Comparison of ENCODE assay signal across 9 mouse cellular contexts in the genomic region with DNA sequence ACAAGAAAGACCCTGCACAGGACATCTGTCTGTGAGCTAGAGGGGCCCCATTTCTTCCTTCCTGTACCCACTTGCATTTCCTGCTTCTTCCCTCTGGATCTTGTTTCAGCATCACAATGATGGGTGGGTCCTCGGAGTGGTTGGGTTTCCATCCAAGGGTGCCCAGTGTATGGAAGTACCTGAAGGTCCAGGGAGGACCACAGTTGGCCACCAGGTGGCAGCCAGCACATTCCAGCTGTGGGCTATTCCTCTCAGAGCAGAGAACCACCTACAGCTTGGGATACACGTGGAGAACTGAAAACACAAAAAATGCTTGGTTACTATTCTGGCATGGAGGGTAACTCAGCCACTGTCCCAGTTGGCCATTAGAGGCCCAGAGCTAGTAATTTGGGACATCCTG. TPM values are rescaled to one million over a fixed set of nuclear protein-coding genes. Genes with fewer than 3 reads are reported as not detected.
DNase-seq lines count a peak whose midpoint lies in the region; ATAC-seq and TF ChIP-seq lines count a peak whose summit lies in the region.
"Had no signal": no experiment of that assay in that cellular context is flagged by ENCODE, and none has a peak within 500 bp of the region (broad histone marks: within the 10 kb centered on the region; RNA-seq: fewer than 3 reads in every experiment).

No protein-coding gene starts in this region.

- no peak overlapping the region for H3K27ac ChIP-seq in liver, embryonic 12.5 days
- no peak overlapping the region for H3K27ac ChIP-seq in embryonic facial prominence, embryonic 14.5 days (replicated peaks; ENCODE audit: low read depth, low read length)
- peak overlapping the region; percentile 54; the same call in 1 of the 2 replicates for H3K27ac ChIP-seq in hindbrain, postnatal 0 days
- no peak overlapping the region for H3K27ac ChIP-seq in limb, embryonic 12.5 days
- no peak overlapping the region for H3K27ac ChIP-seq in neural tube, embryonic 14.5 days (ENCODE audit: low read depth, low read length)
- H3K27ac ChIP-seq: embryonic facial prominence, embryonic 15.5 days had no signal

- 16% methylated on average over 2 of the region's 2 CpGs for WGBS in liver, embryonic 12.5 days (ENCODE audit: insufficient replicate concordance)
- WGBS in embryonic facial prominence, embryonic 14.5 days: 34% methylated on average over 2 of the region's 2 CpGs
- 32% methylated on average over 2 of the region's 2 CpGs for WGBS in hindbrain, postnatal 0 days
- 38% methylated on average over 2 of the region's 2 CpGs for WGBS in limb, embryonic 12.5 days
- 29% methylated on average over 2 of the region's 2 CpGs for whole genome bisulfite sequencing in neural tube, embryonic 14.5 days

- no peak for ATAC-seq in liver, embryonic 12.5 days
- peak; percentile 82 for ATAC-seq in embryonic facial prominence, embryonic 14.5 days (ENCODE audit: low read depth)
- 0 out of 2 replicates have a peak, but pooled peaks have one; percentile 55 for ATAC-seq in hindbrain, postnatal 0 days
- ATAC-seq in limb, embryonic 12.5 days (ENCODE audit: insufficient number of reproducible peaks, insufficient read depth, low FRiP score, low TSS enrichment, low read depth): peak; percentile 53; the same call in 1 of the 2 replicates
- ATAC-seq in neural tube, embryonic 14.5 days (ENCODE audit: low read depth): peak; percentile 70
- ATAC-seq in erythroblast, adult 5-6 weeks (replicated peaks; ENCODE audit: low FRiP score, poor library complexity, severe bottlenecking): no peak

- TF ChIP-seq CTCF in hindbrain, postnatal 0 days (IDR thresholded peaks at IDR 0.05; ENCODE audit: low read depth): peak; percentile 82

- H3K9ac ChIP-seq in liver, embryonic 12.5 days: no peak overlapping the region
- H3K9ac ChIP-seq in embryonic facial prominence, embryonic 14.5 days (ENCODE audit: low read depth, low read length): no peak overlapping the region
- H3K9ac ChIP-seq in hindbrain, postnatal 0 days (replicated peaks; ENCODE audit: low read length): no peak overlapping the region
- H3K9ac ChIP-seq in limb, embryonic 12.5 days (replicated peaks): no peak overlapping the region
- no peak overlapping the region for H3K9ac ChIP-seq in neural tube, embryonic 14.5 days (replicated peaks; ENCODE audit: low read depth, low read length)
- H3K9ac ChIP-seq: embryonic facial prominence, embryonic 15.5 days had no signal

- H3K27me3 ChIP-seq in liver, embryonic 12.5 days (replicated peaks): no peaks in the 10 kb centered on the region
- no peaks in the 10 kb centered on the region for H3K27me3 ChIP-seq in embryonic facial prominence, embryonic 14.5 days (replicated peaks; ENCODE audit: control insufficient read depth, insufficient read depth, low read length)
- no peaks in the 10 kb centered on the region for H3K27me3 ChIP-seq in hindbrain, postnatal 0 days (ENCODE audit: insufficient read depth, low read length)
- H3K27me3 ChIP-seq in limb, embryonic 12.5 days: no peaks in the 10 kb centered on the region
- H3K27me3 ChIP-seq in neural tube, embryonic 14.5 days (ENCODE audit: control insufficient read depth, insufficient read depth, low read length): no peaks in the 10 kb centered on the region
- H3K27me3 ChIP-seq: embryonic facial prominence, embryonic 15.5 days had no signal

- H3K36me3 ChIP-seq in liver, embryonic 12.5 days: no peaks in the 10 kb centered on the region
- H3K36me3 ChIP-seq in embryonic facial prominence, embryonic 14.5 days (ENCODE audit: control insufficient read depth, insufficient read depth, low read length): no peaks in the 10 kb centered on the region
- H3K36me3 ChIP-seq in hindbrain, postnatal 0 days (ENCODE audit: insufficient read depth, low read length): no peaks in the 10 kb centered on the region
- H3K36me3 ChIP-seq in limb, embryonic 12.5 days: no peaks in the 10 kb centered on the region
- no peaks in the 10 kb centered on the region for H3K36me3 ChIP-seq in neural tube, embryonic 14.5 days (ENCODE audit: control insufficient read depth, insufficient read depth, low read length)
- H3K36me3 ChIP-seq: embryonic facial prominence, embryonic 15.5 days had no signal

- H3K4me2 ChIP-seq in liver, embryonic 12.5 days: no peak overlapping the region
- H3K4me2 ChIP-seq in embryonic facial prominence, embryonic 14.5 days (ENCODE audit: low read depth, low read length): no peak overlapping the region
- no peak overlapping the region for H3K4me2 ChIP-seq in hindbrain, postnatal 0 days (ENCODE audit: low read depth, low read length)
- H3K4me2 ChIP-seq in limb, embryonic 12.5 days: no peak overlapping the region
- H3K4me2 ChIP-seq in neural tube, embryonic 14.5 days (ENCODE audit: low read depth, low read length): no peak overlapping the region
- H3K4me2 ChIP-seq: embryonic facial prominence, embryonic 15.5 days had no signal

- peak; percentile 39 for DNase-seq in liver
- DNase-seq in T-cell, adult 2 months (ENCODE audit: low spot score): peak; percentile 12
- DNase-seq in embryonic facial prominence, embryonic 14.5 days (ENCODE audit: low spot score): peak; percentile 59
- DNase-seq in hindbrain, postnatal 0 days (ENCODE audit: low spot score): peak; percentile 71

- no peak overlapping the region for H3K4me3 ChIP-seq in liver, embryonic 12.5 days
- no peak overlapping the region for H3K4me3 ChIP-seq in embryonic facial prominence, embryonic 14.5 days (ENCODE audit: low read depth, low read length)
- no peak overlapping the region for H3K4me3 ChIP-seq in hindbrain, postnatal 0 days (ENCODE audit: low read length)
- no peak overlapping the region for H3K4me3 ChIP-seq in limb, embryonic 12.5 days (replicated peaks)
- no peak overlapping the region for H3K4me3 ChIP-seq in neural tube, embryonic 14.5 days (ENCODE audit: low read depth, low read length)
- H3K4me3 ChIP-seq: embryonic facial prominence, embryonic 15.5 days had no signal

- H3K9me3 ChIP-seq in liver, embryonic 12.5 days (replicated peaks): no peaks in the 10 kb centered on the region
- H3K9me3 ChIP-seq in embryonic facial prominence, embryonic 14.5 days (ENCODE audit: control insufficient read depth, low read length): no peaks in the 10 kb centered on the region
- H3K9me3 ChIP-seq in hindbrain, postnatal 0 days (ENCODE audit: low read length): no peaks in the 10 kb centered on the region
- no peaks in the 10 kb centered on the region for H3K9me3 ChIP-seq in limb, embryonic 12.5 days
- no peaks in the 10 kb centered on the region for H3K9me3 ChIP-seq in neural tube, embryonic 14.5 days (ENCODE audit: control insufficient read depth, low read length)
- H3K9me3 ChIP-seq: embryonic facial prominence, embryonic 15.5 days had no signal

- H3K4me1 ChIP-seq in liver, embryonic 12.5 days: no peaks in the 10 kb centered on the region
- no peaks in the 10 kb centered on the region for H3K4me1 ChIP-seq in embryonic facial prominence, embryonic 14.5 days (ENCODE audit: control insufficient read depth, insufficient read depth, low read length)
- H3K4me1 ChIP-seq in hindbrain, postnatal 0 days (ENCODE audit: insufficient read depth, low read length): no peaks in the 10 kb centered on the region
- no peaks in the 10 kb centered on the region for H3K4me1 ChIP-seq in limb, embryonic 12.5 days (replicated peaks)
- peaks cover 11% of the 10 kb centered on the region; the same call in 1 of the 2 replicates for H3K4me1 ChIP-seq in neural tube, embryonic 14.5 days (ENCODE audit: control insufficient read depth, insufficient read depth, low read length)
- H3K4me1 ChIP-seq: embryonic facial prominence, embryonic 15.5 days had no signal

RNA-seq across cellular contexts. Expression of a gene that starts 20.3 kb away (rescaled TPM):
- not detected in 2 replicates for polyA plus RNA-seq in liver, embryonic 12.5 days (2016; fragmentation: Nextera tagmentation; extraction: Ambion mirVana)
- polyA plus RNA-seq in embryonic facial prominence, embryonic 14.5 days (2014; fragmentation: Nextera tagmentation; extraction: Ambion mirVana): 1.2 and 1.5 TPM in 2 replicates
- 1.6 and 5.9 TPM in 2 replicates for total RNA-seq in hindbrain, postnatal 0 days (2014; rRNA removed)
- polyA plus RNA-seq in hindbrain, postnatal 0 days (2015; fragmentation: Nextera tagmentation; extraction: Ambion mirVana): 4.3 and 4.6 TPM in 2 replicates
- polyA plus RNA-seq in limb, embryonic 12.5 days (2016; fragmentation: Nextera tagmentation; extraction: Ambion mirVana): 0.18 and 0.24 TPM in 2 replicates
- 1.2 and 1.5 TPM in 2 replicates for polyA plus RNA-seq in neural tube, embryonic 14.5 days (2014; fragmentation: Nextera tagmentation; extraction: Ambion mirVana)
- total RNA-seq in erythroblast, adult 5-6 weeks (2015; ENCODE audit: low replicate concordance): not detected in 2 replicates
- not detected in 2 replicates for total RNA-seq in erythroblast, adult 5-6 weeks (2017; ENCODE audit: low replicate concordance)

RNA-seq across cellular contexts. Expression of a gene that starts 39.0 kb away (rescaled TPM):
- polyA plus RNA-seq in liver, embryonic 12.5 days (2016; fragmentation: Nextera tagmentation; extraction: Ambion mirVana): 4.5 and 4.6 TPM in 2 replicates
- polyA plus RNA-seq in embryonic facial prominence, embryonic 14.5 days (2014; fragmentation: Nextera tagmentation; extraction: Ambion mirVana): 43.2 and 56.9 TPM in 2 replicates
- total RNA-seq in hindbrain, postnatal 0 days (2014; rRNA removed): 89.0 and 91.2 TPM in 2 replicates
- 77.9 and 78.4 TPM in 2 replicates for polyA plus RNA-seq in hindbrain, postnatal 0 days (2015; fragmentation: Nextera tagmentation; extraction: Ambion mirVana)
- 7.9 and 10.3 TPM in 2 replicates for polyA plus RNA-seq in limb, embryonic 12.5 days (2016; fragmentation: Nextera tagmentation; extraction: Ambion mirVana)
- 26.6 and 33.4 TPM in 2 replicates for polyA plus RNA-seq in neural tube, embryonic 14.5 days (2014; fragmentation: Nextera tagmentation; extraction: Ambion mirVana)
- total RNA-seq in erythroblast, adult 5-6 weeks (2015; ENCODE audit: low replicate concordance): not detected in 2 replicates
- 0.09 and 3.1 TPM in 2 replicates for total RNA-seq in erythroblast, adult 5-6 weeks (2017; ENCODE audit: low replicate concordance)

RNA-seq across cellular contexts. Expression of a gene that starts 50.4 kb away (rescaled TPM):
- polyA plus RNA-seq in liver, embryonic 12.5 days (2016; fragmentation: Nextera tagmentation; extraction: Ambion mirVana): not detected in 2 replicates
- polyA plus RNA-seq in embryonic facial prominence, embryonic 14.5 days (2014; fragmentation: Nextera tagmentation; extraction: Ambion mirVana): not detected in 2 replicates
- not detected in 2 replicates for total RNA-seq in hindbrain, postnatal 0 days (2014; rRNA removed)
- not detected in 2 replicates for polyA plus RNA-seq in hindbrain, postnatal 0 days (2015; fragmentation: Nextera tagmentation; extraction: Ambion mirVana)
- polyA plus RNA-seq in limb, embryonic 12.5 days (2016; fragmentation: Nextera tagmentation; extraction: Ambion mirVana): 0.04 TPM in 2 replicates
- not detected in 2 replicates for polyA plus RNA-seq in neural tube, embryonic 14.5 days (2014; fragmentation: Nextera tagmentation; extraction: Ambion mirVana)
- total RNA-seq in erythroblast, adult 5-6 weeks (2015; ENCODE audit: low replicate concordance): not detected in 2 replicates
- 0.28 and 0.34 TPM in 2 replicates for total RNA-seq in erythroblast, adult 5-6 weeks (2017; ENCODE audit: low replicate concordance)

RNA-seq across cellular contexts. Expression of a gene that starts 58.7 kb away (rescaled TPM):
- not detected in 2 replicates for polyA plus RNA-seq in liver, embryonic 12.5 days (2016; fragmentation: Nextera tagmentation; extraction: Ambion mirVana)
- polyA plus RNA-seq in embryonic facial prominence, embryonic 14.5 days (2014; fragmentation: Nextera tagmentation; extraction: Ambion mirVana): not detected in 2 replicates
- total RNA-seq in hindbrain, postnatal 0 days (2014; rRNA removed): not detected in 2 replicates
- not detected in 2 replicates for polyA plus RNA-seq in hindbrain, postnatal 0 days (2015; fragmentation: Nextera tagmentation; extraction: Ambion mirVana)
- not detected in 2 replicates for polyA plus RNA-seq in limb, embryonic 12.5 days (2016; fragmentation: Nextera tagmentation; extraction: Ambion mirVana)
- polyA plus RNA-seq in neural tube, embryonic 14.5 days (2014; fragmentation: Nextera tagmentation; extraction: Ambion mirVana): not detected in 2 replicates
- not detected in 2 replicates for total RNA-seq in erythroblast, adult 5-6 weeks (2015; ENCODE audit: low replicate concordance)
- not detected in 2 replicates for total RNA-seq in erythroblast, adult 5-6 weeks (2017; ENCODE audit: low replicate concordance)
- polyA plus RNA-seq: embryonic facial prominence, embryonic 15.5 days had no signal

Comparison
In these comparisons a context has a peak if more than half of its experiments do, and no peak if none do; other contexts are left out.
1. DNase-seq: peak in every context shown above with its lines; median percentile 71 in hindbrain, postnatal 0 days; 59 in embryonic facial prominence, embryonic 14.5 days; 39 in liver; 12 in T-cell, adult 2 months.
2. ATAC-seq: peak in embryonic facial prominence, embryonic 14.5 days (single experiment), hindbrain, postnatal 0 days (single experiment), limb, embryonic 12.5 days (single experiment) and neural tube, embryonic 14.5 days (single experiment); none in liver, embryonic 12.5 days (single experiment) and erythroblast, adult 5-6 weeks (single experiment).